Mouse (Mus musculus) embryonic stem cell, embryonic (primary cell): ENCODE measurements around the gene Flrt1.

Source experiments
- CTCF ChIA-PET, 4 experiments: fragments of 300-600 bp in 2 of 4; fragments of 350-600 bp in 2 of 4; sonication (Branson Sonifier 250); formaldehyde crosslinking; loops; one replicate each; lab custom pipeline; 2022; ENCODE audit warnings: inconsistent platforms in 2 of 4; lab: Charles Lee
- POLR2A ChIA-PET, 4 experiments: fragments of 300-600 bp in 2 of 4; fragments of 350-600 bp in 2 of 4; sonication (Branson Sonifier 250); formaldehyde crosslinking; loops; one replicate each; lab custom pipeline; 2022; ENCODE audit warnings: antibody characterized with exemption in 4 of 4, inconsistent platforms in 1 of 4; lab: Charles Lee

Gene Flrt1

DNA sequence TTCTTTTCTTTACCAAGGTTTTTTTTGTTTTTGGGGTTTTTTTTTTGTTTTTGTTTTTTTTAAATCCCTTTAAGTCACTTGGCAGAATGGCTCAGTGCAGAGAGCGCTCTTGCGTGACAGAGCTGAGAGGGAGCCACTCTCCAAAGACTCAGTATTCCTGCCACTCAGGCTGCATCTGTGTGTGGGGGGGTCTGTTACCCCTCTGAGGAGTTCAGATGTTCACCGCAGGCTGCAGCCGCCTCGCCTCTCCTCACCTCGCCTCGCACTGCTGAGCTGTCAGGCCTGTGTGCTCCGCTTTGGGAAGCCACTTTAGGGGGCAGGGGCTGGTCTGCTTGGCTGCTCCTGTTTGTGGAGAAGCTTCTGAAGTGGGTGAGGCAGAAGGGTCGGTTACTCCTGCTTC is at the start of gene Flrt1:
Gene Flrt1, minus strand, starts transcription at position 186 of the 400 bp plus-strand sequence.
- POLR2A ChIA-PET = interaction anchor here in 2 of 4 experiments (0.7 to 1.0 kb wide), 4 partner anchors 9 to 590 kb away, joined by 3 to 4 read pairs (median 4); no protein-coding TSS in a partner anchor
- CTCF ChIA-PET = interaction anchor here in 1 of 4 experiments (0.6 to 0.7 kb wide), 2 partner anchors 11 to 157 kb away, joined by 3 to 4 read pairs; no protein-coding TSS in a partner anchor

DNA sequence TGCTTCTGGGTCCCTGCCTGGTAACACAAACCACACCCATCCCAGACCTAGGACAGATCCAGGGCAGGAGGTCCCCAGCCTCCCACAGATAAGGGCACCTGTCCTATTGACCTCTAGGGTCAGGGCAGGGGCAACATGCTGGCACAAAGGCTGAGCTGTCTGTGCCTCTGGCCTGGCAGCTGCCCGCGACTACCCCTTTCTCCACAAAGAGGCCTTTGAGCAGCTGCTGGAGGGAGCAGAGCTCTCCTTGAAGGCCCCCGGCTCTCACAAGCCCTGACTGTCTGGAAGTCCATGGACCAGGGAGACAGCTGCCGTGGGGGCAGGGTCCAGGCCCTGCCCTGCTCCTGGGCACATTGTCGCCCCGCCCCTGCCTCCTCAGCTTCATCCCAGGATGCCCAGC is 49.7 kb upstream of the Flrt1 start:
- ChIA-PET CTCF (interaction anchor here in 3 of 4 experiments (0.6 to 1.6 kb wide), 3 partner anchors 10 to 98 kb away, joined by 3 to 4 read pairs (median 3); no protein-coding TSS in a partner anchor), POLR2A (interaction anchor here in 2 of 4 experiments (0.7 to 2.7 kb wide), 6 partner anchors 10 to 115 kb away, joined by 3 to 8 read pairs (median 4); partner anchors contain the start of gene Stip1 (in 1 of the 2))

DNA sequence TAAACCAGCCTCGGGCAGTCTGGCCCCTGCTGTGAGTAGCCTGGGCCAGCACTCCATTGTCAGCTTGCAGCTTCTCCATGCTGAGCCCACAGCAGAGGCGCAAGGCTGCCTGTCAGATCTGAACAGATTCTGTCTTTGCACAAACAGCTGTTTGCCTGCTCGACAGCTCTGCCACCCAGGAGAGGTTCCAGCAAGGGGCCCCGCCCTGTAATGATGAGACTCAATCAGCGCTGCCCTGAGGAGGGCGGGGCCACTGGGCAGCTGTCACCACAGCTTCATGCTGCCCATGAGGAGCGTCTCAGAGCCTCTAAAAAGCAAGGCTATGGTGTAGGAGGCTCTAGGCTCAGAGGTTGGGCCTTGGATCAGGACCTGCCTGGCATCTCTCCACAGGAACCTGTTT is 47.7 kb upstream of the Flrt1 start:
- ChIA-PET CTCF (interaction anchor here in 2 of 4 experiments (0.5 to 0.6 kb wide), 2 partner anchors 108 to 157 kb away, joined by 3 to 8 read pairs; partner anchors contain the start of genes Nudt22 (in 1 of the 2) and Trpt1 (in 1 of the 2)), POLR2A (interaction anchor here in 3 of 4 experiments (0.9 to 2.1 kb wide), 4 partner anchors 8 to 40 kb away, joined by 3 to 5 read pairs (median 4); no protein-coding TSS in a partner anchor)

DNA sequence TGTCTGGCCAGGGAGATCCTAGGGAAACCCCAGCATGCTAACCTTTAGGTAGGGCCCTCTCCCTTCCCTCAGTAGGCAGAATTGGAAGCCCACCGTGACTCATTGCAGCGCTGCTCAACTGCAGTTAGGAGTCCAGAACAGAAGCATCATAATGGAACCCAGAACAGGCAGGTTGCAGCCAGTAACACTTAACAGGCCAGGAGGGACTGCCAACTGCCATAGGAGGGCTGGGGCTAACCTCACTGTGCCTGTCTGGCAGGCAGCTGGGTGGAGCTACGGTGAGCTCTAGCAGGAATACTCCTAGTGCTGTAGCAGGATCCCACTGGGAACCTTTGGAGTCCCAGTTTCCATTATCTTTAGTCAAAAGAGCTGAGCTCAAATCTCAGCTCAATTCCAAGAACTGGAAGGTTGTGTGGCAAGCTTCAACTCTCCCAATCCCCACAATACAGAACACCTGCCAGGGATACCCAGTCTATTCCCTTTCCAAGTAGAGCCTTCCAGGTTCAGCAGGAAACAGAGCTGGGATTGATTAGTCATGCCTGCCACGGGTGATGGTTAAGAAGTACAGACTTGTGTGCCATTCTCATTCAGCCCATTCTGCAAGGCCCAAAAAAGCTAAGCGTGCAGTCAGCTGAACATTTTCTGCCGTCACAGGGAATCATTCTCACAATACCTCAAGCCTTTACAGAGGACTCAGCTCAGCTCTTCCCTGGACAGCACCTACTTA is 46.6 kb upstream of the Flrt1 start:
- CTCF ChIA-PET = interaction anchor here in 2 of 4 experiments (0.7 to 1.3 kb wide), 4 partner anchors 13 to 1622 kb away, joined by 3 to 5 read pairs (median 4); no protein-coding TSS in a partner anchor
- POLR2A ChIA-PET = interaction anchor here in 2 of 4 experiments (0.7 to 2.1 kb wide), 3 partner anchors 8 to 56 kb away, joined by 3 to 5 read pairs (median 3); no protein-coding TSS in a partner anchor

DNA sequence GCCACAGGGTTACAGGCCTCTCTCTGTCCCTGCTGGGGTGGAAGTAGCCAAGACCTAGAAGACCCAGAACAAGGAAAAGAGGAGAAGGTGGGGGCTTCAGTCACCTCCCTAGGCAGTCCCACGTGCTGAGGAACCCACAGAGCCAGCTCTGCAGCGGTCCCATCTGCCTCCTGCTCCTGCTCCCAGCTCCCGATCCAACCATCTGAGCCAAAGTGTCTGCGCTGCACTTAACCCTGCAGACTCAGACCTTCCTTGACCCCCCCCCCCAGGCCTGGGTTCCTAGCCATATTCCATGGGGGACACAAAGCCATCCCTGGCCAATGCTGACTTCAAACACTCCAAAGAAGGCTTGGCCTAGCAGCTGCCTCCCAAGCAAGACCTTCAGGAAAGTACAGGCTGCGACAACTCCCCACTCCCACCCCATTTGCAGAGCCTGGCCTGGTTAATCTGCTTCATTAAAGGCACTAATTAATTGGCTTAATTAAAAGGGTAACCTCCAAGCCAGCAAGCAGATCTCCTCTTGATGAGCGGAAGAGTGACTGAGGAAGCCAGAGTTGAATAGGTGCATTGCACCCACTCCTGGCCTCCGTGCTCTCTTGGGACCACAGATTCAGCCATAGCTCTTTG is 45.9 kb upstream of the Flrt1 start:
- ChIA-PET POLR2A (interaction anchor here in 2 of 4 experiments (0.6 to 2.1 kb wide), 5 partner anchors 14 to 76 kb away, joined by 3 to 5 read pairs (median 4); no protein-coding TSS in a partner anchor), CTCF (interaction anchor here in 3 of 4 experiments (0.7 to 1.3 kb wide), 4 partner anchors 13 to 181 kb away, joined by 3 to 5 read pairs (median 4); no protein-coding TSS in a partner anchor)

DNA sequence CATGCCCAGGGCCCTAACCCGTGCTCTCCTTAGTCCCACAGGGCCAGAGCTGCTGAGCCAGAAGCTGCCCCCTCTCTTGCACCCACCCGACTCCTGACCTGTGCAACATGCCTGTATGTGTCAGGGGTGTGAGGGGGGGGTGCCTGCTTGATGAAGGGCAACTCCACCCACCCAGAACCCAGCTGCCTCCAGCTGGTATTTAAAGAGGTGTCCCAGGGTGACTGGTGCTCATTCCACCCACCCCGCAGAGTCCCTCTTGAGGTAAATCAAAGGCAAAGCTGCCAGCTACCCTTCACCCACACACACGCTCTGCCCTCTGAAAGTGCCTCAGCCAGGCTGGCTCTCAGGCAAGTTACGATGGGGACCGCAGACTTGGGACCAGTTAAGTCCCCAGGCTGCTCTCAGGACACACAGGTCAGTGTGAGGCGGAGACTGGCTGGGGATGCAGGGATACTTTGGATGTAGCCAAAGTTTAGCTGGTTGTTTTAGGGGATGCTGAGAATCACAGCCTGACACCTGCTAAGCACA is 43.7 kb upstream of the Flrt1 start:
- POLR2A ChIA-PET = interaction anchor here in 3 of 4 experiments (0.6 to 1.6 kb wide), 6 partner anchors 11 to 1660 kb away, joined by 3 to 4 read pairs (median 4); no protein-coding TSS in a partner anchor
- CTCF ChIA-PET = interaction anchor here in 2 of 4 experiments (0.6 kb wide), 2 partner anchors 39 to 79 kb away, joined by 3 to 5 read pairs; no protein-coding TSS in a partner anchor

DNA sequence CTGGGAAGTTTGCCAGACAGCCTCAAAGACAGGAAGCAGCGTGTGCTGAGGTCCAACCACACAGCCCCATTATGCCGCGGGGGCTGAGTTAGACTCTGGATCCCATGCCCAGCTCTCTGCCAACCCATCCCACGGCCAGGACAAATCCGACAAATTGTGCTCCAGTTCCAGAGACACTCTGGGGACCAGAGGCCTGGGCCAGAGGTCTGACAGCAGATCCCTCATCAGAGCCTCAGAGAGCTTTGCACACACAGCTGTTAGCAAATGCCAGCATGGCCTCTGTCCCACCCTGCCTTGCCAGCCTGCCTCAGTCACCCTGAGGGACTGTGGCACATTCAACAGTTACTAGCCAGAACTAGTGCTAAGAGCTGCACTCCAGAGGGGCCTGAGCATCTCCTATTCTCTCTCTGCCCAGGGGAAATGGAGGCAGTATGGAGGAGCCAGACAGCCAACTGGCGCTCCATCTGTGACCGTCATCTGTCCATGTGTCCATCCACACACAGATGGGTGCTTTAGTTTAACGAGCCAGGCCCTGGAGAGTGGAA is 43.1 kb upstream of the Flrt1 start:
- ChIA-PET POLR2A (interaction anchor here in 3 of 4 experiments (0.6 to 2.3 kb wide), 11 partner anchors 9 to 1660 kb away, joined by 3 to 8 read pairs (median 4); partner anchors contain the start of gene Cox8a (in 1 of the 3)), CTCF (interaction anchor here in 2 of 4 experiments (0.6 kb wide), 2 partner anchors 39 to 78 kb away, joined by 3 to 5 read pairs; no protein-coding TSS in a partner anchor)

DNA sequence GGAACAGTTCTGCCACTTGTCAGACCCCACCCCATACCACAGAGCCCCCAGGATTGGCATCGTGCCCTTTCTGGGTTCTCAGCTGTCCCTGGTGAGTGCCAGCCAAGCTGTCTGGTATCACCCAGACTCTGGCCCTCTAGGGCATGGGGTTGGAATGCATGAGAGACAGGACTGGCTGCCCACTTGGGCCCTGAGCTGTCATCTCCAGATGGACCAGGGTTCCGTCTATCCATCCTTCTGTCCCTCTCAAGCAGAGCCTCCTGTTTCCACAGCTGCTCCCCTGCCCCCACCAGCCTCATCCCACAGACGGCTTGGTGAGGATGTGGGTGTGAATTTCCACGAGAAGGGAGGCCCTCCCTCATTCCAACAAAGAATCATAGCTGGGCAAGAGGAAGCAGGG is 42.6 kb upstream of the Flrt1 start:
- ChIA-PET POLR2A (interaction anchor here in 2 of 4 experiments (0.9 to 2.3 kb wide), 6 partner anchors 9 to 69 kb away, joined by 3 to 8 read pairs (median 5); partner anchors contain the start of gene Cox8a (in 1 of the 2)), CTCF (no interaction called here)

DNA sequence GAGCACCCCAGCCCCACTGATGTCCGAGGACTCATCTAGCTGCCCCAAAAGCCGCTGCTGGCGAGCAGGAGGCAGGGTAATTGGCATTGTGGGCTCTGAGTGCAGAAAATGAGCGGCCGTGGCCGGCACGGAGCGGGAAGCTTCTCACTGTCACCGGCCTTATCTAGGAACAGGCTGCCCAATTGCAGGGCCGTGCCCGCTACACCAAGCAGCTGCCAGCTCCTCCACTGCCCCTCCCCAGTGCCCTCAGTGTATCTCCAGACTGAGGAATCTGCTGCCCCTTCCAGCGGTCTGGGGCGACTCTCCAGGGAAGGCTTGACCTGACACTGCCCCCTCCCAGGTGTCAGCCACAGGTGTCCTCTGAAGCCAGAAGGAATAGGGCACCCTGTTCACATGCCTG is 40.8 kb upstream of the Flrt1 start:
- CTCF ChIA-PET = interaction anchor here in 3 of 4 experiments (0.6 to 1.6 kb wide), 6 partner anchors 11 to 570 kb away, joined by 3 to 5 read pairs (median 4); no protein-coding TSS in a partner anchor
- POLR2A ChIA-PET = interaction anchor here (0.6 to 3.7 kb wide), 13 partner anchors 11 to 119 kb away, joined by 3 to 24 read pairs (median 3); partner anchors contain the start of gene Otub1 (in 1 of the 4)

DNA sequence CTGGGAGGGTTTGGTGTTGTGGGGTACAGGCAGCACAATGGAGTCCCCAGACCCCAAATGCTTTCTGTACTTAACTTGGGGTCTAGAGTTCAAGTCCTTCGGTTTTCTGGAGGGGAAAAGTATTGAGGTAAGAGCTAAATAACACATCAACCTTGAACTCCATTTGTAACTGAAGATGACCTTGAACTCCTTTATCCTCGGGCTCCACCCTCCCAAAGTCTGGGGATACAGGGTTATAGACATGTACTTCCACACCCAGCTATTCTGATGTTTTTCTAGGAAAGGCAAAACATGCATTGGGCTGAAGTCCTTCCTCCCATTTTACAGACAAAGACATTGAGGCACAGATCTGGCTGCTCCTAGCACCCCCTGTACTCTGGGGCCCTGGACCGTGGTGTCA is 38.9 kb upstream of the Flrt1 start:
- CTCF ChIA-PET = interaction anchor here in 2 of 4 experiments (0.5 to 1.4 kb wide), 4 partner anchors 13 to 803 kb away, joined by 4 to 5 read pairs (median 4); no protein-coding TSS in a partner anchor
- POLR2A ChIA-PET = interaction anchor here (0.6 to 3.7 kb wide), 20 partner anchors 8 to 121 kb away, joined by 3 to 24 read pairs (median 3); partner anchors contain the start of gene Otub1 (in 1 of the 4)

DNA sequence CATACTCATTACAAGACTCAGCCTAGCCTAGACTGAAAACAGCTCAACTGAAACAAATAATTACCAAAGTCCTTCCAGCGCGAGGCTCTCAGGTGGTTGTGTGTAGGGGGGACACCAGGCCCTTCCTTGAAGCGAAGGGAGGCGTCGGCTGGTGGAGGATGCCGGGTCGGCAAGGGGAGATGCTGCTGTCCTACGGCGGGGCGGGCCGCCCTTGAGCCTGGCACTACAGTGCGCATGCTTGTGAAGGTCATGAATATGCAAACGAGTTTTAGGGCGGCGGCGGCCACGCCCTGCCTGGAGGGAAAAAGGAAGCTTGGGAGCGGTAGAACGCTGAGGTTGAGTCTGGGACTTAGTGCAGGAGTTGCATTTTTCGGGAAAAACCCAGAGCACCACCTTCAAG is 38.3 kb upstream of the Flrt1 start:
- CTCF ChIA-PET = interaction anchor here in 3 of 4 experiments (0.5 to 1.4 kb wide), 5 partner anchors 14 to 802 kb away, joined by 3 to 5 read pairs (median 4); no protein-coding TSS in a partner anchor
- POLR2A ChIA-PET = interaction anchor here (0.6 to 3.7 kb wide), 16 partner anchors 8 to 192 kb away, joined by 3 to 24 read pairs (median 3); no protein-coding TSS in a partner anchor

DNA sequence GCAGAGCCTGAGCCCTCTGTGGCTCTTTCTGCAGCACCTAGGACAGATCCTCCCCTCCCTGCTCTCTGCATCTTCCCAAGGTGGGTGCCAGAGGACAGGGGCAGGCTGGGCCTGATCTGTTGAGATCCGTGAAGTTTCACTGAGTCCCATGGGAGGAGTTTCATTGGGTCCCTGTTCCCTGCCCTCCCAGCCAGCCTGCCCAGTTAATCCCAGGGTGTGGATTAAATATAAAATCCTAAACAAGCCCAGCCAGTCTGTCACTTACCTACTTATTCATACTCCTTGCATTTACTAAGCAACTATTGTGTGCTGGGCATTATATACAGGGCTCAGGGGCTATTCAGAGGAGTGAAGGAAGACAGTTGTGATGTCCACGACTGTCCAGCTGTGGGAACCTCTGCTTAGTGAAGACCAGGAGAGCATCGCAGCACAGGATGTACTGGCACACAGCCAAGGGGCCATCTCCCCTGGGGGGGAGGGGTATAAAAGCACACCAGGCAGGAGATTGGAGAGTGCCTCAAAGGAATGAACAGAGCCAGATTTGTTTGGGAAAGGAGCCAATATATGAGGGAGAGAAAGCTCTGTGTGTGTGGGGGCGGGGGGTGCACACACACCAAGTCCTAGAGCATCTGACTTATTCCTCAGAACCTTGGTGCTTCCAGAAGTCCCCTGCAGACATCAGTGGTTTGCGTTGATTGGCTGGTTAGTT is 36.8 kb upstream of the Flrt1 start:
- POLR2A ChIA-PET = interaction anchor here in 2 of 4 experiments (1.0 to 1.2 kb wide), 5 partner anchors 13 to 191 kb away, joined by 3 to 4 read pairs (median 3); no protein-coding TSS in a partner anchor

DNA sequence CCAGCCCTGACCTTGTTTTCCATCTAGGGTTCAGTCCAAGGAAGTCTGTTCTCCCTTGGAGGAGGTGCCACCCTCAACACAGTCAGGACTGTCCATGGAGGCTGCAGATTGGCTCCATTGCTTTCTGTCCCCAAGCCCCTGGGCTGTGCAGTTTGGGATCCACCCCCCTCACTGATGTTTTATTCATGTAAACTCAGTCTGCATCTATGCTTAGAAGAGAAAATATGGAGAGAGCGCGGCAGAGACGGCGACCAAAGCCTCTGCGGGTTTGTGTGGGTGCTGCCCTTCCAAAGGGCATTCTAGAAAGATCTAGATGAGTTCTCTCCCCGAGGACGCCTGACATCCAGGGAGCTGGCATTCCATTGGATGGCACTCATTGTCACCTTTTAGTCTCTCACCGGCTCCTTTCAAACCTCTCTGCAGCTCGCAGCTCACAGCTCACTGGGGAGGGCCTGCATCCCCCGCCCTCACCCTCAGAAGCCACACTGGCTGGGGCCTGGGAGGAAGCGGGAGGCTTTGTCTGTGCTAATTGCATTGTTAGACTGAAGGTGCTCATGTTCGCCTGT is 35.4 kb upstream of the Flrt1 start:
- POLR2A ChIA-PET = interaction anchor here in 2 of 4 experiments (1.0 to 1.2 kb wide), 4 partner anchors 13 to 184 kb away, joined by 3 to 4 read pairs (median 3); no protein-coding TSS in a partner anchor

More for the DNA sequence above, 36.8 kb upstream of the Flrt1 start:
- CTCF ChIA-PET = interaction anchor here in 2 of 4 experiments (0.6 to 0.7 kb wide), 2 partner anchors 40 to 53 kb away, joined by 3 read pairs; no protein-coding TSS in a partner anchor

DNA sequence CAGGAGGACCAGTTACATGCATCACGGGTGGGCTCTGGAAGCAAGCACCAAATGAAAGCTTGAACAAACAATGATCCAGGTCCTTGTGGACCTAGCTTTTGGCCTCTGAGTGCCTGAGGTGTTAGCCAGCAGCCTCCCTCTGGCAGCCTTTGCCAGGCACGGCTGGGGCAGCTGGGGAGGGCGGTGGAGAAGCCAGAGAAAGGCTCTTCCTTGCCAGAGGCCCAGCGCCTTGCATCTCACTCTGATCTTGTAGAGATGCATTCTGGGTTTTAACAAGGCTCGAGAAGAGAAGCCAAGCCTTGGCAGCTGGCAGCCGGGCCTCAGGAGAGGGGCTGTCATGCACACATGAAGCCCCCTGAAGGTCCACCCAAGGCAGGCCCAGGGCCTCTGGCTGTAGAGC is 34.8 kb upstream of the Flrt1 start:
- ChIA-PET CTCF (no interaction called here), POLR2A (interaction anchor here in 2 of 4 experiments (0.6 to 1.2 kb wide), 2 partner anchors 12 to 73 kb away, joined by 3 to 6 read pairs; no protein-coding TSS in a partner anchor)

More for the DNA sequence above, 35.4 kb upstream of the Flrt1 start:
- CTCF ChIA-PET = no interaction called here

DNA sequence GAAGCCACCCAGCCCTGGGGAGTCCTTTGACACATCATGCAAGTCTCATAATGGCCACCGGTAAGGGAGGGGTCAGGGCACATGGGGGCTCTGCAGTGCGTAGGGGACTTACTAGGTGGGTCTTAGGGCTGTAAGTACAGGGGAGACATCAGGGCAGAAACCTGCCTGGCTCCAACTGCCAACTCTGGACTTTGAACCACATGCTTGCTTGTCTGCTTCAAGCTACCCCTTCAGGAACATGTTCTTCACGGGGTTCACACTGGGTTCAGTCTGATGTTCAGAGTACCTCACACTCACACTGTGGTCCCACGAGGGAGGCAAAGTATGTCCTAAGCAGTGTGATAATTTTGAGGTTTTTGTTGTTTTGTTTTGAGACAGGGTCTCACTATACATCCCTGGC is 33.8 kb upstream of the Flrt1 start:
- CTCF ChIA-PET = no interaction called here
- POLR2A ChIA-PET = interaction anchor here in 1 of 4 experiments (0.5 to 1.6 kb wide), 2 partner anchors 10 to 72 kb away, joined by 3 to 4 read pairs; no protein-coding TSS in a partner anchor

DNA sequence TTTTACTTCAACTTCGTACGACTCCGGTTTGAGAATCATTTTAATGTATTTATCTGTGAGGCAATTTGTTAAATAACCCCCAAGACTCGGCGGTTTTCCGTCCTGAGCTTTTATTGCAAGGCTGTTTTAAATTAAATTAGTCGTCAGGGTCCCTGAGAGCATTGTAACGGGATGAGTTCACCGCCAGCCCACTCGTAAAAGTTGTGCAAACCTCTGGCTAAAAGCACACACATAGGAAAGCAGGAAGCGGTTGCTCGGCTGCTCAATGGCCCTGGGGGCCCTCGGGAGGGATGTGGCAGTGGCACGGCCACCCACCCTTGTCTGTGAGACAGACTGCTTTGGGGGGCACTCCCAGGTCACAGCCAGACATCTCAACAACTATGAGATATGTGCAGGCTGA is 32.8 kb upstream of the Flrt1 start:
- CTCF ChIA-PET = no interaction called here
- POLR2A ChIA-PET = interaction anchor here in 1 of 4 experiments (1.4 to 2.6 kb wide), 4 partner anchors 9 to 42 kb away, joined by 3 to 8 read pairs (median 4); no protein-coding TSS in a partner anchor
